Mouse (Mus musculus) inflammation-experienced regulatory T-cells, adult 6 months (primary cell): ENCODE data around the gene Ncapd2. TPM values are rescaled to one million over a fixed set of nuclear protein-coding genes. Genes with fewer than 3 reads are reported as not detected.
A peak's percentile ranks its signal among the peaks of the same experiment; 100 is the strongest.

ENCODE experiments used
- ATAC-seq: one replicate; pipeline ENCODE4 v1.8.0; 2017
- polyA plus RNA-seq, 3 experiments: library from polyadenylated mRNA; unstranded; fragments of 100-300 nt; shearing (Covaris generic); gene quantifications; one replicate each; pipeline ENCODE4 v1.2.1; 2017

Gene Ncapd2
- polyA plus RNA-seq, 3 experiments from 2014 or later: 25.4 to 88.8 (median 51.2) TPM

GRCm38 (mm10) chr6:125213715-125214114, 22.2 kb upstream of the Ncapd2 start:
- ATAC-seq: no peak

- no peak for ATAC-seq
Measured at GRCm38 (mm10) chr6:125213129-125213528, 21.6 kb upstream of the Ncapd2 start.

- no peak for ATAC-seq
Measured at GRCm38 (mm10) chr6:125212621-125213020, 21.1 kb upstream of the Ncapd2 start.

DNA sequence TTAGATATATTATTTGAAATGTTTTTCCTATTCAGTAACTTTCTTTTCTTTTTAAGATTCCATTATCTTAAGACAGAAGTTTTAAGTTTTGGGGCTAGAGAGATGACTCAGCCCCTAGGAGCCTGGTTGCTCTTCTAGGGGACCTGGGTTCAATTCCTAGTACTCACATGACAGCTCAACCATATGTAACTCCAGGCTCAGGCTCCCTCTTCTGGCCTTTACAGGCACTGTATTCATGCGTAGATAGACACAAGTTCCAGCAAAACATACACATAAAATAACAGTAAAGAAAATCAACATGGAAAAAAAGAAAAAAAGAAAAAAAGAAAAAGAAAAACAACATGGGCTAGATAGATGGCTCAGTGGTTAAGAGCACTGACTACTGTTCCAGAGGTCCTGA, 18.9 kb upstream of the Ncapd2 start:
- ATAC-seq: no peak

DNA sequence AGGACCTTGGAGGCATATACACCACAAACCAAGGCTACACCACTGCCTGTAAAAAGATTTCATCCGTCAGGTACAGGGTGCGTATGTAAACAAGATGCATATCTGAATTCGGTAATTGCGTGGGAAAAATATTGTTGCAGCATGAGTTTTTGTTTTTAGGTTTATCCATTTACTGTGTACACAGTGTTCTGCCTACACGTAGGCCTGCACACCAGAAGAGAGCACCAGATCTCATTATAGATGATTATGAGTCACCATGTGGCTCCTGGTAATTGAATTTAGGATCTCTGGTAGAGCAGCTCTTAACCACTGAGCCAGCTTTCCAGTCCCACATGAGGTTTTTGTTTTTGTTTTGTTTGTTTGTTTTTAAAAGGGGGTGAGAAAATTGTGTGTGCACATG, 5.7 kb upstream of the Ncapd2 start:
- ATAC-seq: no peak

DNA sequence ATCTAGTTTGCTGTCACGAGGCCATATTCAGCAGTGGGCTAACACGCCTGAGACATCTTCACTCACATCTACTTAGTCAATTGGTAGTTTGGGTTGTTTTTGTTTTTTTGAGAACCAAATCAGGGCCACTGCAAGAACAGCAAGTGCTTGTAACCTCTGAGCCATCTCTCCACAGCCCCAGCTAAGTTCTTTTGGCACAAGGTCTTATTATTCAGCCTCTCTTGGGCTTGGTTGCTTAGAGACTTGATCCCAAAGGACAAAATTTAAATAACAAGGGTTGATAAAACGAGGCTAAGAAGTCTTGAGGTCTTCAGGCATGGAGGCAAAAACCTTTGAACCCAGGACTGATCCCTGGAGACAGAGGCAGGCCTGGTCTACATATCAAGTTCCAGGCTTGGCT, 4.8 kb upstream of the Ncapd2 start:
- no peak for ATAC-seq

DNA sequence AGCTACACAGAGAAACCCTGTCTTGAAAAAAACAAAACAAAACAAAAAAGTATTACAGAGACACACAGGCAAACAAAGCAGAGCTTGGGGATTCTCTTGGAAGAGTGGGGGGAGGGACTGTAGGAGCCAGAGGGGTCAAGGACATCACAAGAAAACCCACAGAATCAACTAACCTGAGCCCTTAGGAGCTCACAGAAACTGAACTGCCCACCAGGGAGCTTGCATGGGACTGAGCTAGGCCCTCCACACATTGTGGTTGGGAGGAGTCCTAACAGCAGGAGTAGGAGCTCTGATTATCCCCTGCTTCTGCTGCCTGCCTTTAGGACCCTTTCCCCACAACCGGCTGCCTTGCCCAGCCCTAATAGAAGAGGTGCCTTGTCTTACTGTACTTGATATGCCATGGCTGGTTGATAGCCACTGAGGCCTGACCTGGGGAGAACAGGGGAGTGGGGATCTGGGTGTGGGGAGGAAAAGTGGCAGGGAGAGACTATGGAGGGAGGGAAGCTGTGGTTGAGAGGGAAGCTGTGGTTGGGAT, 4.1 kb upstream of the Ncapd2 start:
- no peak for ATAC-seq

DNA sequence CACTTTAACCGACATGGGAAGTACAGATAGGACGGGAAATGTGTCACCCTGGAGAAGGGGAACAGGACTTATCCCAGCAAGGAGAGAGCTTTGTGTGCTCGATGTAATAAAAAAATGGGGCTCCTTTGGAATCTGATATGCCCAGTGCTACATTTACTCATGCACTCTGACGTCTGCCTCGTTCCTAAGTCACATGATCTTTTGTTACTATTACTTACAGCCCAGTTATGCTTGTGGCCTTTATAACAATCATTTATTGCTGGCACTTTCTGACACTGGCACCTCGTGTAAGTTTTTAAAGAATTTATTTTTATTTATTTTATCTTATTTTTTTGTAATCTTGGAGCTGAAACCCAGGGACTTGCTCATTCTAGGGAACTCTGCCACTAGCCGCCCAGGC, 1.9 kb upstream of the Ncapd2 start:
- no peak for ATAC-seq

- ATAC-seq: no peak
Measured at GRCm38 (mm10) chr6:125192841-125193240, 1.3 kb upstream of the Ncapd2 start.

DNA sequence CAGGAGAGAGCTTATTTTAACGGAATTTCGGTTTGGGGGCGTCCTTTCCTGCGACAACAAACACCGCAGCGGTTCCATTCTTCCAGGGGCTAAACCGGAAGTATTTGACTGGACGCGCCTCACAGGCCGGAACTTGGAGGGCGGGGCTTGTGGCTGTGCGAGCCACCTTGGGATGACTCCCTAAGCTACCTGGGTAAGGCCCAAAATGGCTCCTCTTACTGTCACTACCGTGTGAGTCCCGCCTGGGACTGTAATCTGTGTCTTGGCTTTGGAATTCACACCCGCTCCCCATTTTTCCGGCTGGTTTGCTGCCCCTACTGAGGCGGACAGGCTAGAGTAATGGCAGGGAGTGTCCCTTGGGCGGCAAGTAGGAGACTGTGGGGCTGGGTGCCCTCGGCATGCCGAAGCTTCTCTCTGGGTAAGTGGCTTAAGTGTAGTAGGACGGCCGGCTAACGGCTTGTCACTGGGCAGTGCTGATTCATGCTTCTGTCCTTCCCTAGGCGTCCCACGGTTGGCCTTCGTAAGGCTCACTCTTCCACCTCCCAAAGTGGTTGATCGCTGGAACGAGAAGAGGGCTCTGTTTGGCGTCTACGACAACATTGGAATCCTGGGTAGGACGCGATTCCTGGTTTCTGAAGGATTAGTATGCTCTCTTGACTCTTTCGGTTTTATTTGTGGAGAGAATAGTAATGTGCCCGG, 664 bp upstream of the Ncapd2 start:
- ATAC-seq: peak; percentile 55

DNA sequence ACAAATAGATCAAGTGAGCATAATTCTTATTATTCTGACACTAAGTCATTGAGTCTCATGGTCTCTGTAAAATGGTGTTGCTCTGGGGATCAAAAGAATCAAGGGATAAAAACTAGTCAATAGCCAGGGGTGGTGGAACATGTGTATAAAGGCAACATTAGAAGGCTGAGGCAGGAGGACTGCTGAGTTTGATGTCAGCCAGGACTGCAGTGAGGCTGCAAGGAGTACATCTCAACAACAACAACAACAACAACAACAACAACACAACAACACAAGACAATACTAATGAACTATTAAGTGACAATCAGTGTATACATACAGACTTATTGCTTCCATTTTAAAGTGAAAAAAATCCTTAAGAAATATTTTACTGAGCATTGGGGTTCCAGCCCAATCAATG, 685 bp downstream of the Ncapd2 start:
- ATAC-seq: no peak

DNA sequence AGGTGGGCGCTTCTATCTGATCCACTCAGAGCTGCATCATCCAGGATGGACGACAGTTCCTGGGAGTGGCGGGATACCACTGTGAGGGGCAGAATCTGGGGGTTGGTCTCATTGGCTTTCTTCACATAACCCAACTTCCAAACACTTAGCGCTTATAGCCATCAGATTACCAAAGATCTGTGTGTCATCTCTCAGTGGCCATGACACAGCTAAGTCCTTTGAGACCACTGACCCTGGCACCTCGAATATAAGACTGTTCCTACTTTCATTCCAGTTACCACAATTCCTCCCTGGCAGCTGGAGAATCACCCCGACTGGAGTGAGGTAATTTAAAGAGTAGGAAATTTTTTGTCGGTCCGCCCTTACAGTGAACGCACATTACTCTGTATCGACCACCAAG, 5.3 kb downstream of the Ncapd2 start:
- no peak for ATAC-seq

DNA sequence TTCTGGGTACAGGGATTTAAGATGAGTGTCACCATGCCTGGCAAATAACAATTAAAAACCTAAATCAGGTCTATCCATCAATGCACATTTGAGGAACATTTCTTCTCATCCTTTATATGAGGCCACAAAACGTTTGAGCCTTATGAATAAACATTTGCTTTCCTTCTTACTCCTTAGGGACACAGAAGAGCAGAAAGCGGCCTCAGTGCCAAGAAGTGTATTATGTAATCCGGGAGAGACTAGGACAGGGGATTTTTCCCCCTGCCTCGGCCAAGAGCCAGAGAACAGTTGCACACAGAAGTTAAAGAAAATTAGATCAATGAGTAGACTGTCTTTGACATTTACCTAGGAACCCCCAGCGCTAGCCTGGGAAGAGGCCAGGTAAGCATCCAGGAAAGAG, 9.4 kb downstream of the Ncapd2 start:
- no peak for ATAC-seq

DNA sequence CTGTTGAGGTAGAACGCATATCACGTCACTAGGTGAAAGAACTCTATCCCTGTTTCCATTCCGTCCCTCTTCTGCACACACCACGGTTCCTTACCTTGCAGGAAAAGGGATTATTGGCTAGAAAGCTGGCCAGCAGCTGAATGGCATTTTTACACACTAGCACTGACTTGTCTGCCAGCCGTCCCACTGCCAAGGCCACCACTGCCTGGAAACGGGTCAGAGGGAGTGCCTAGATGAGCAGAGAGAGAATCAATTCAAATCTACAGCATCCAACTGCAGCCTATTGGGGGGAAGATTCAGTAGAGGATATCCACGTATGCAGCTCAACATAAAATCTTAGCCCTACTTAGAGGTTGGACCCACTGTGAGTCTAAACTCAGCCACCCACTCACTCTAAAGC, 11.9 kb downstream of the Ncapd2 start:
- no peak for ATAC-seq

DNA sequence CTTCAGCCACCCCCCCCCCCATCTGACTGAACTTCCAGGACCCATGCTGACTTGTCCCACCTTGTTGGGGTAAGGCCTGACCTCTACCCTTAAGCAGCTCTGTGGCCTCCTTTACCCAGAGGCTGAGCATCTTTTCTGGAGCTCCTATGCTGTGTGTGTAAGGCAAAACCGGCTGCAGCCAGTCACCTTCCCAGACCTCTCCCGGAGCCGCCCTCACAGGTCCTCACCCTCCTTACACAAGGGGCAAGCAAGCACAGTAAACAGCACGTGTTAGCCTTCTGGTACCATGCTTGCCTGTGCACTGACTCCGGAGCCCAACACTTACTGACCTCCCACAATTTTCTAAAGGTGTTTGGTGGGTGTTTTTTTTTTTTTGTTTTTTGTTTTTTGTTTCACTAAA, 16.0 kb downstream of the Ncapd2 start:
- no peak for ATAC-seq

DNA sequence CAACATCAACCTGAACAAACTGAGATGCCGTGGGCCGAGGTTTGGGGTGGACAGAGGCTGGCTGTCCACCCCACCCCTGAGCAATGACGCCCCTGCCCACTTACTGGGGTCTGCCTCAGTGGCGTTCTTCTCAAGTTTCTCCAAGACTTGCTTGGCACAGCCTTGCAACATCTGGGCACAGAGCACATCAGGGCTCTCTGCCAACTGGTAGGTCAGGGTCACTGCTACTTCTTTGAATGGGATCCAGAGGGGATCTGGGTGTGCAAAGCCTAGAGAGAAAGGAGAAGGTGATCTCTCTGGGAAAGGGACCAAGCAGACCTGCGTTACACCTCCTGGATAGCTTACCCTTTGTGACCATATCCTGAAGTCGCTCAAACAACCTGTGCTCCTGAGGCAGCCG, 18.2 kb downstream of the Ncapd2 start:
- ATAC-seq: no peak

DNA sequence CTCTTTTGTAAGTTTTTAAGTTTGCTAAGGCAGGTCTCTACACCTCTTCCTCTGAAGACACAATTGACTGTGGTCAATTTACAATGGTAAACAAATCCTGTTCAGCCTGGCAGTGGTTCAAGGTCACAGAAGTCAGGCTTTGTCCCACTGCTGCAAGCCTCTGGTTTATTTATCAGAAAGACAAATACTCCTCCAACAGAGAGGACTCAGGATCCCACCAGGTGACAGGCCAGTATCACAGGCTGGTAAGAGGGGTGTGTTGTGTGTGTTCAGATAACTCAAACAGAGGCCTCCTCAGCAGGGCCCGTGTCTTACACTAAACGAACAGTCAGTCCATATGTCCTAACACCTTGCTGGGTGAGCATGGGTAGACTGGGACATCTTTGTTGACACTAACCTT, 19.0 kb downstream of the Ncapd2 start:
- ATAC-seq: no peak

DNA sequence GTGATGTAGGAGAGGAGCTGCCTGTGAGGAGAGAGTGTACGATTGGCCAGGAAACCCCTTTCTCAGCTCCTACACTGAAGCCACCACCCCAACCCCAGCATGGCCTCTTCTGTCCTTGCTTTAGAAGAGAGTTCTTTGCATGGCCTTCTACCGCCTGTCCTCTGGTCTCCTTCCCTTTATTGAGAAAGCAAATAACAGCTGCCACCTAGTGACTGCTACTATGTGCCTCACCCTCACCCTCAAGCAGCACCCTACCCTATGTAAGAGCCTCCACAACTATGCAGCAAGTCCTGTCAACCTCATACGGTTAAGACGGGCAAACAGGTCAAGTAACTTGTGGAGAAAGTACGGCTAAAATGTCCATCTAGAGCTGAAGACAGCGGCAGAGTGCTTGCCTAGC, 21.3 kb downstream of the Ncapd2 start:
- ATAC-seq: no peak

DNA sequence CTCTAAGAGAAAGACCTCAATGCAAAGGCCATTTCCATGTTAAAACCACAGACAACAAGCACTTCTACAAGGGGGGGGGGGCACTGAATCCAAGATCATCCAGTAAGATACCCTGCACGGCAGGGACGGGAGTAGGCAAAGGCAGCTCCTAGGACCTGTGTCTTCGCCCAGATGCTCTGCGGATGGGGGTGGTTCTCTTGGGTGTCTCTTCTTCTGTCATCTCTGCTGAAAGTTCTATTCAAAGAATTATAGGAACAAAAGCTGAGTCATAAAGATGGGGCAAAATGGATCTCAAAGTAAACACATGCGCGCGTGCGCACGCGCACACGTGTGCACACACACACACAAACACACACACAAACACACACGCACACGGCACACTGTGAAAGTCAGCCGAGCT, 23.4 kb downstream of the Ncapd2 start:
- ATAC-seq: no peak

DNA sequence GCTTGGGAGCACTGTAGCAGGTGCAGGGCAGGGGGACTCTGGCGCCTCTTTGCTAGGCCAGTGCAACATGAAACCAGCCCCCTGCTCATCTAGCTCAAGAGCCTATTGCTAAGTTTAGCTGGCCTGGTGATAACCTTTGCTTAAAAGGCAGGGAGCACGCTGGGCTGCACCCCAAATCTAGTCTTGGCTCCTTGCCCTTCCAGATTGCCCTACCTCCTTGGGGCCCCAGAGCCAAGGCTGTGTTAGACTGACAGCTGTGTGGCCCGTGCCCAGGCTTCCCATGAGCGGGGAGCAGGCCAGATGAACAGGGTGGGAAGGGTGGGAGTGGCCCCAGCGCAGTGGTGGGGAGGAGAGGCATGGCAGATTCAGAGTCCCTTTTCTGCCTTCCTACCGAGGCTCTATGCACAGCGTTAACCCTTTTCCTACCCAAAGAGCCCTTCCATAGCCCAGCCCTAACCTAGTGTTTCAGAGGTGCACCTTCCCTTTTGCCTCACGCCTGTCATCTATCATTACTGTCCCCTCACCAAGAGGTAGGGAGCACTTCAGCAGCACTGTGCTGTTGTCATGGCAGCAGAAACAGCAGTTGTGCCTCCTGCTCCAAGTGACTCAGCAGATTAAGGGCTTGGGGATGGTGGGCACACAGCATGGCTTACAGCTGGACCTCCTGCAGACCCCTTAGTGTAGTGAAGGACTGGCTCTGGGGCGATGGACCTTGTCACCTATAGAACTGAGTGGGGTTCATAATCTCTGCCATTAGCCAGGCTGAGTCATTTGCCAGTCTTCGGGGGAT, 24.4 kb downstream of the Ncapd2 start:
- ATAC-seq: no peak

DNA sequence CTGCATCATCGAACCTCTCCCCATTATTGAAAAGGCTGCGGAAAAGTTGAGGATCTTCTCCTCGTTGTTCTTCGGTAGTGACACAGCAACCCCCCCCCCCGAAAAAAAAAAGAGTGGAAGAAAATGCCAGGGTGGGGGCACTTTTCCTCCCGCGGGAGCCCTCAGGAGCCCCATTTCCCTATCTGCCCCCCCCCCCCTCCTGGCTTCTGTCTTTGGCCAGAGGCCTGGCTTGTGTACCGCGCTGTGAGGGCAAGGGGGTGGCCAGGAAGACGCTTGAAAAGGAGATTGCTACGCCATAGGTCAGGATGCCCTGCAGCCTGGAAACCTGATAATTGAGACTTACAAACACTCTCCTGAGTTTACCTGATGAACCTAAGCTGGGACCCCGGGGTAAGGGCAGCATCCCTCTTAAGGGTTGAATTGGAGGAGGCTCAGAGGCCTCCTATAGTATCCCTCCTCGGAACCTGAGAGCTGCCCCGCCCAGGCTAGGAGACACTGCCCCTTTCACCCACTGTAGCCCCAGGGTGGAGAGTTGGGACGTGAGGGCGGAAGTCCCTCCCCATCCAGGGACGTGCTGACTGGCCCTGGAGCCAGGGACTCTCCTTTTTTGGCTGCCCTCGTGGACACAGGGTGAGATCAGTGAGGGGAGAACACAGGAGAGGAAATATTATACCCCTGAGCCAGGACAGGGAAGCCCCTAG, 25.3 kb downstream of the Ncapd2 start, which contains the start of gene Gapdh:
Gene Gapdh, minus strand, starts transcription at position 417 of the 701 bp plus-strand sequence.
- no peak for ATAC-seq

DNA sequence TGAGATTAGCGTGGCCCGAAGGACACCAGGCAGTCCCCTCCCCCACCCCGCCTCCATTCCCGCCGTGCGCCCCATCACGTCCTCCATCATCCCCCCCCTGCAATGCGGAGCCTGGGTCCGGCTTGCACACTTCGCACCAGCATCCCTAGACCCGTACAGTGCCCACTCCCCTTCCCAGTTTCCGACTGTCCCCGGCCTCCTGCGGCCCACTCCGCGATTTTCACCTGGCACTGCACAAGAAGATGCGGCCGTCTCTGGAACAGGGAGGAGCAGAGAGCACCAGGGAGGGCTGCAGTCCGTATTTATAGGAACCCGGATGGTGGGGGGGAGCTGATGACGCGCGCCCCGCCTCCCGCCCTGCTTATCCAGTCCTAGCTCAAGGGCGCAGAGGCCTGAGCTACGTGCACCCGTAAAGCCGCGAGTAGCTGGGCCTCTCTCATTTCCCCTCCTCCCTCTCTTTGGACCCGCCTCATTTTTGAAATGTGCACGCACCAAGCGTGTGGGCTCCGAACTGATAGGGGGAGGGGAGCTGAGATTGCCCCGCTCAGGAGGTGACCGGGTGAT, 26.1 kb downstream of the Ncapd2 start:
- ATAC-seq: peak; percentile 91
